Mouse (Mus musculus): ENCODE measurements around the gene 1700067K01Rik. TPM values are rescaled to one million over a fixed set of nuclear protein-coding genes. Genes with fewer than 3 reads are reported as not detected.

The 1700067K01Rik gene
- polyA plus RNA-seq, 1 experiment: 0.12 TPM

DNA sequence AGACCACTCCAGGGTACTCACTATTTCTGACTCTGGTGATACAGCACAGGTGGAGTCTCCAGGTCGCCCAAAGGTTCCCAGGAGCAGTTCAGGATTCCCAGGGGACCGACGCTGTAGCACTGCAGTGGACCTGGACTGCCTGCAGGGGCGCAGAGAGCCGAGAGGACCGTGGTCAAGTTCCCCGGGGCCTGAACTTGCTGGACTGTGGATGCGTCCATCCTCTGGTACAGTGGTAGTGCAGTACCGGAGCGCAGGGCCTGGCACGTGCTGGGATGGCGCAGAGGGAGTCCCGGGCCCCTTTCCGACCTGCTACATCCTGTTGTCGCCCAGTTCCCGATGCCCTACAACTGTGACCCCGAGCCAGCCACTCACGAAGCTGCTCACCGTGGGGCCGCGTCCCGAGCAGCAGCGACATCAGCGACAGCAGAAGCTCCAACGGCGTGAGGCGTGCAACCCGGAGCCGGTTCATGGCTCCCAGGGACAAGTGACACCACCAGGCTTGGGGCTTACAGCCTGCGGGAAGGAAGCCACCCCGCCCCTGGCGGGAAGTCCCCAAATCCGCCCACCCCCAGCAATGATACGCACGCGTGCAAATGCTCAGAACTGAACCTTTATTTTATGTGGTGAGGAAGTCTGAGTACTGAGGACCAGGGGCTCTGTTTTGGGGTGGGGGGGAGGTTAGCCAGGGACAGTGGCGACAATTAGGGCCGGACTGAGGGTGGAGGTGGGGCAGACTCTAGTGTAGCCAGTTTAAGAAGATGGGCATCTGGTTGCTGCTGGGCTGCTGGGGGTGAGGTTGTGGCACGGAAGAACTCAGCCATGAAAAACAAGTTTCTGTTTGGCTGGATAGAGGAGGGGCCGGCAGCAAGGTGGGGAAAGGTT, 41.0 kb downstream of the 1700067K01Rik start, which contains the start of gene Il27ra:
TSS of gene Il27ra (minus strand) at position 524 of the 882 bp plus-strand sequence.
- Histone ChIP-seq H3K79me3 (ENCODE audit: low read depth) (no peaks in the 10 kb centered on the region), H3K27me3 (ENCODE audit: control insufficient read depth, insufficient read depth, insufficient read length) (no peaks in the 10 kb centered on the region), H3ac (ENCODE audit: control insufficient read depth, insufficient read length, low read depth) (peak within 1 kb of the TSS; percentile 72), H3K79me2 (ENCODE audit: control insufficient read depth, insufficient read depth) (no peaks in the 10 kb centered on the region), H3K36me3 (ENCODE audit: control insufficient read depth, insufficient read depth) (no peaks in the 10 kb centered on the region), H3K4me3 (ENCODE audit: insufficient read depth, poor library complexity, severe bottlenecking) (no peak within 1 kb of the TSS)
- no peak for TF ChIP-seq MYOD1 (IDR thresholded peaks at IDR 0.05; ENCODE audit: control insufficient read depth, insufficient read length, low read depth)
- TF ChIP-seq FOSL1 (IDR thresholded peaks at IDR 0.05; ENCODE audit: insufficient read depth, low read length, poor library complexity, severe bottlenecking): no peak
- TF ChIP-seq CTCF (IDR thresholded peaks at IDR 0.05; ENCODE audit: control insufficient read depth, insufficient read depth, insufficient read length): peak; percentile 61

DNA sequence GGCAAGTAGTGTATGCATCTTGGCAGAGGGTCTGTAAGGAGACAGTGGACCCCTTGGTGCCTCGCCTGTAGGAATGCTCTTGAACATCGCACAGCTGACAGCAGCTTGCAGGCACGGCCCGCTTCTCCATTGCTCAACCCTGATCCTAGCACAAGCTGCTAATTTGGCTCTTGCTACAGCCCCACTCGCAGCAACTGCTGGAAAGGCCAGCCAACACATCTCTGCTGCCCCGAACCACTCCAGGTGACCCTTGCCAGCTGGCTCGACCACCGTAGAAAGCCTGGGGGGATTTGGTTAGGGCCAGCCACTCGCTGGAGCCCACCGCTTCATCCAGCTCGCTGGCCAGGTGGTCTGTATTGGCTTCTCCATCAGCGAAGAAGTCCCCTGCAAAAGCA, 41.6 kb downstream of the 1700067K01Rik start:
- Histone ChIP-seq H3K27me3 (ENCODE audit: control insufficient read depth, insufficient read depth, insufficient read length) (no peaks in the 10 kb centered on the region), H3ac (ENCODE audit: control insufficient read depth, insufficient read length, low read depth) (no peak overlapping the region), H3K36me3 (ENCODE audit: control insufficient read depth, insufficient read depth) (no peaks in the 10 kb centered on the region), H3K79me3 (ENCODE audit: low read depth) (no peaks in the 10 kb centered on the region), H3K79me2 (ENCODE audit: control insufficient read depth, insufficient read depth) (no peaks in the 10 kb centered on the region), H3K4me3 (ENCODE audit: insufficient read depth, poor library complexity, severe bottlenecking) (no peak overlapping the region)
- TF ChIP-seq MYOD1 (IDR thresholded peaks at IDR 0.05; ENCODE audit: control insufficient read depth, insufficient read length, low read depth) (no peak), CTCF (IDR thresholded peaks at IDR 0.05; ENCODE audit: control insufficient read depth, insufficient read depth, insufficient read length) (no peak), MYOG (IDR thresholded peaks at IDR 0.05; ENCODE audit: control insufficient read depth, extremely low read depth, insufficient read length) (no peak), MAX (IDR thresholded peaks at IDR 0.05) (no peak), USF1 (IDR thresholded peaks at IDR 0.05; ENCODE audit: low read depth) (no peak), CEBPB (IDR thresholded peaks at IDR 0.05; ENCODE audit: low read depth) (no peak), FOSL1 (IDR thresholded peaks at IDR 0.05; ENCODE audit: insufficient read depth, low read length, poor library complexity, severe bottlenecking) (no peak)

DNA sequence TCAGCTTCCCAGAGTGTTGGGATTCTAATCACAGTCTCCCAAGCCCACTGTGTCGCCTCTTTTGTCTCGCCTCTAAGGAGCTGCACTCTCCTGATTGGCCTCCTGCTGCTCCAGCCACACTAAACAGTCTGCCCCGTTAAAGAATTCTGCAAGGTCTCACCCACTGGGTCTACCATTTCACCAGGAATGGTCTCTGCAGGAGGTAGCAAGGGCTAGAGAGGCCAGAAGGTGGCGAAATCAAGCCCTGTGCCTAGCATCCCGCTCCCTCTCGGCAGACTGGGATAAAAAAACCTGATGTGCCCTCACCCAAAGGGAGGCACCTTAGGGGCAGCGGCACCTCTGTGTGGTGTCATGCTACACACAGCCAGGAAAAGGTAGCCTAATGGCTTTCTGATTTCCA, 42.8 kb downstream of the 1700067K01Rik start:
- Histone ChIP-seq H3K36me3 (ENCODE audit: control insufficient read depth, insufficient read depth) (no peaks in the 10 kb centered on the region), H3K79me2 (ENCODE audit: control insufficient read depth, insufficient read depth) (no peaks in the 10 kb centered on the region), H3K27me3 (ENCODE audit: control insufficient read depth, insufficient read depth, insufficient read length) (no peaks in the 10 kb centered on the region), H3K79me3 (ENCODE audit: low read depth) (no peaks in the 10 kb centered on the region), H3ac (ENCODE audit: control insufficient read depth, insufficient read length, low read depth) (no peak overlapping the region), H3K4me3 (ENCODE audit: insufficient read depth, poor library complexity, severe bottlenecking) (no peak overlapping the region)
- TF ChIP-seq USF1 (IDR thresholded peaks at IDR 0.05; ENCODE audit: low read depth): no peak
- TF ChIP-seq MYOD1 (IDR thresholded peaks at IDR 0.05; ENCODE audit: control insufficient read depth, insufficient read length, low read depth): no peak
- TF ChIP-seq MAX (IDR thresholded peaks at IDR 0.05): no peak
- TF ChIP-seq MYOG (IDR thresholded peaks at IDR 0.05; ENCODE audit: control insufficient read depth, extremely low read depth, insufficient read length): no peak
- TF ChIP-seq CEBPB (IDR thresholded peaks at IDR 0.05; ENCODE audit: low read depth): no peak
- no peak for TF ChIP-seq FOSL1 (IDR thresholded peaks at IDR 0.05; ENCODE audit: insufficient read depth, low read length, poor library complexity, severe bottlenecking)

DNA sequence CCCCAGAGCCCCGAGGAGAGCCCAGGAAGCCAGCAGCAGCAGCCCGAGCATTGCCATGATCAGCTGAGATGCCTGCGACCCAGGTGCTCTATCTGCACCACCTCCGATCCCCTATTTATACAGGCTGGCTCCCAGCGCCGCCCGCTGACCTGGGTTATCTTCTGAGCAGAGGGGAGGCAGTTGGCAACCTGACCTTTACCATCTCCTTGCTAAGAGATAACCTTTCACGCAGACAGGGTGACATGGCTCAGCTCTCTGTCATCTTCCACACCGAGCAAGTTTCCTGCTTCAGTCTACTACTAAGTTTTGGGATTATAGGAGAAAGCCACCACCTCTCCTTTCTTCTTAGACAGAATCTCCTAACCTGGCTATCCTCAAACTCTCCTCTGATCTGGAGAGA, 43.6 kb downstream of the 1700067K01Rik start, which contains the start of gene Rln3:
TSS of gene Rln3 (minus strand) at position 101 of the 400 bp plus-strand sequence.
- H3K4me3 ChIP-seq (ENCODE audit: insufficient read depth, poor library complexity, severe bottlenecking): no peak within 1 kb of the TSS
- no peaks in the 10 kb centered on the region for H3K36me3 ChIP-seq (ENCODE audit: control insufficient read depth, insufficient read depth)
- no peaks in the 10 kb centered on the region for H3K79me3 ChIP-seq (ENCODE audit: low read depth)
- no peak for TF ChIP-seq MAX (IDR thresholded peaks at IDR 0.05)
- no peak for TF ChIP-seq CTCF (IDR thresholded peaks at IDR 0.05; ENCODE audit: control insufficient read depth, insufficient read depth, insufficient read length)
- no peak for TF ChIP-seq MYOG (IDR thresholded peaks at IDR 0.05; ENCODE audit: control insufficient read depth, extremely low read depth, insufficient read length)
- no peak for TF ChIP-seq USF1 (IDR thresholded peaks at IDR 0.05; ENCODE audit: low read depth)
- TF ChIP-seq MYOD1 (IDR thresholded peaks at IDR 0.05; ENCODE audit: control insufficient read depth, insufficient read length, low read depth): no peak
- TF ChIP-seq CEBPB (IDR thresholded peaks at IDR 0.05; ENCODE audit: low read depth): no peak
- no peak for TF ChIP-seq FOSL1 (IDR thresholded peaks at IDR 0.05; ENCODE audit: insufficient read depth, low read length, poor library complexity, severe bottlenecking)
- H3K27me3 ChIP-seq (ENCODE audit: control insufficient read depth, insufficient read depth, insufficient read length): no peaks in the 10 kb centered on the region
- H3ac ChIP-seq (ENCODE audit: control insufficient read depth, insufficient read length, low read depth): no peak within 1 kb of the TSS
- no peaks in the 10 kb centered on the region for H3K79me2 ChIP-seq (ENCODE audit: control insufficient read depth, insufficient read depth)

DNA sequence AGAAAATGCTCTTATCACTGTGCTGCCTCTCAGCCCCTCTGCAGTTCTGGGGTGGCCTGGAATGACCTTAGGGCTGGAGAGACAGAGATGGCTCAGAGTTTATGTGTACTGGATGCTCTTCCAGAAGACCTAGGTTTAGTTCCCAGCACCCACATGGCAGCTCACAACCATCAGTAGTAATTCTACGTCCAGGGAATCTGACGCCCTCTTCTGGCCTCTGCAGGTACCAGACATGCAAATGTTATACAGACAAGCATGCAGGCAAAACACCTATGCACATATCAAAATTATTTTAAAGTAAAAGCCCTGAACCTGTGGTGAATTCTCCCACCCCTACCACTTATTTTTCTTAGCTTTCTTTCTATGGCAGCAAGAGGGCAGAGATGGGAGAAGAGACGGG, 45.2 kb downstream of the 1700067K01Rik start:
- H3K79me2 ChIP-seq (ENCODE audit: control insufficient read depth, insufficient read depth): no peaks in the 10 kb centered on the region
- no peaks in the 10 kb centered on the region for H3K27me3 ChIP-seq (ENCODE audit: control insufficient read depth, insufficient read depth, insufficient read length)
- H3ac ChIP-seq (ENCODE audit: control insufficient read depth, insufficient read length, low read depth): no peak overlapping the region
- no peak for TF ChIP-seq MYOG (IDR thresholded peaks at IDR 0.05; ENCODE audit: control insufficient read depth, extremely low read depth, insufficient read length)
- TF ChIP-seq MYOD1 (IDR thresholded peaks at IDR 0.05; ENCODE audit: control insufficient read depth, insufficient read length, low read depth): no peak
- TF ChIP-seq USF1 (IDR thresholded peaks at IDR 0.05; ENCODE audit: low read depth): no peak
- H3K36me3 ChIP-seq (ENCODE audit: control insufficient read depth, insufficient read depth): no peaks in the 10 kb centered on the region
- H3K4me3 ChIP-seq (ENCODE audit: insufficient read depth, poor library complexity, severe bottlenecking): no peak overlapping the region
- H3K79me3 ChIP-seq (ENCODE audit: low read depth): no peaks in the 10 kb centered on the region

- Histone ChIP-seq H3ac (ENCODE audit: control insufficient read depth, insufficient read length, low read depth) (no peak overlapping the region), H3K27me3 (ENCODE audit: control insufficient read depth, insufficient read depth, insufficient read length) (no peaks in the 10 kb centered on the region), H3K4me3 (ENCODE audit: insufficient read depth, poor library complexity, severe bottlenecking) (no peak overlapping the region), H3K79me3 (ENCODE audit: low read depth) (no peaks in the 10 kb centered on the region), H3K36me3 (ENCODE audit: control insufficient read depth, insufficient read depth) (no peaks in the 10 kb centered on the region), H3K79me2 (ENCODE audit: control insufficient read depth, insufficient read depth) (no peaks in the 10 kb centered on the region)
- TF ChIP-seq CEBPB (IDR thresholded peaks at IDR 0.05; ENCODE audit: low read depth) (no peak), MYOD1 (IDR thresholded peaks at IDR 0.05; ENCODE audit: control insufficient read depth, insufficient read length, low read depth) (peak; percentile 1)
Measured at GRCm38 (mm10) chr8:84048171-84048570, 46.9 kb downstream of the 1700067K01Rik start.
